Mouse (Mus musculus) liver, adult 2 months (tissue): ENCODE results near the gene Trmo. TPM values are rescaled to one million over a fixed set of nuclear protein-coding genes. Genes with fewer than 3 reads are reported as not detected.
A peak's percentile ranks its signal among the peaks of the same experiment; 100 is the strongest.

Experiments used
- DNase-seq: peaks from one replicate; pipeline ENCODE4 v3.0.0-alpha.2; 2011; ENCODE audit warnings: low read depth, low spot score; ENCODE audit errors: extremely low read depth
- H3K27ac ChIP-seq: fragments of 200-500 bp; replicated peaks from 2 replicates; pipeline ENCODE4 v1.5.1; 2012; ENCODE audit warnings: low read depth, mild to moderate bottlenecking, control low read depth, inconsistent platforms, low read length; ENCODE audit not compliant: insufficient read depth
- H3K27me3 ChIP-seq: fragments of 200-500 bp; 2 replicates; pipeline ENCODE4 v1.6.1; 2012; ENCODE audit warnings: mild to moderate bottlenecking, moderate library complexity, low read length, inconsistent platforms; ENCODE audit not compliant: control insufficient read depth, insufficient read depth
- H3K36me3 ChIP-seq: fragments of 200-500 bp; 2 replicates; pipeline ENCODE4 v1.6.1; 2012; ENCODE audit warnings: low read length, inconsistent platforms; ENCODE audit not compliant: control insufficient read depth, insufficient read depth
- H3K4me1 ChIP-seq: fragments of 200-500 bp; 2 replicates; pipeline ENCODE4 v1.6.1; 2011; ENCODE audit warnings: low read length; ENCODE audit not compliant: control insufficient read depth, insufficient read depth
- H3K4me3 ChIP-seq: fragments of 200-500 bp; 2 replicates; pipeline ENCODE4 v1.5.1; 2011; ENCODE audit warnings: low read depth, mild to moderate bottlenecking, control low read depth, low read length, moderate library complexity; ENCODE audit not compliant: insufficient read depth
- H3K79me2 ChIP-seq: fragments of 200-500 bp; 2 replicates; pipeline ENCODE4 v1.6.1; 2012; ENCODE audit warnings: inconsistent platforms, mild to moderate bottlenecking, low read length, moderate library complexity; ENCODE audit not compliant: control insufficient read depth, insufficient read depth
- H3K9ac ChIP-seq: fragments of 200-500 bp; 2 replicates; pipeline ENCODE4 v1.6.1; 2012; ENCODE audit warnings: low read depth, mild to moderate bottlenecking, control low read depth, inconsistent platforms, low read length
- CTCF ChIP-seq: fragments of 200-500 bp; IDR thresholded peaks from 2 replicates; pipeline ENCODE4 v1.5.1; 2011; ENCODE audit warnings: low read depth, low read length, control low read depth
- POLR2A ChIP-seq: fragments of 200-500 bp; IDR thresholded peaks from 2 replicates; pipeline ENCODE4 v1.6.1; 2011; ENCODE audit warnings: low read length, control low read depth; ENCODE audit not compliant: insufficient read depth; ENCODE audit errors: extremely low read depth
- WGBS: fragments of 180-500 bp; shearing (Covaris S2); methylation state at CpG from one replicate; pipeline ENCODE4 v1.1.7; 2018; 5-methylcytosine and 5-hydroxymethylcytosine counted together
- polyA plus RNA-seq: library from polyadenylated mRNA; depleted of rRNA; stranded (reverse); fragments of >200 nt; gene quantifications from 2 replicates; pipeline ENCODE4 v1.2.3, GENCODE M21; 2012; rRNA removed
- total RNA-seq: library from RNA; depleted of rRNA; stranded (reverse); fragments of >200 nt; gene quantifications from 2 replicates; pipeline ENCODE4 v1.2.3, GENCODE M21; 2014; rRNA removed

The Trmo gene
- total RNA-seq (4.0 and 4.6 TPM in 2 replicates), polyA plus RNA-seq (3.3 and 4.5 TPM in 2 replicates)

- TF ChIP-seq CTCF (no peak), POLR2A (peak; percentile 93)
- Histone ChIP-seq H3K4me3 (peak within 1 kb of the TSS; percentile 81), H3K9ac (peak within 1 kb of the TSS; percentile 88), H3K4me1 (peaks cover 2% of the 10 kb centered on the region), H3K27ac (peak within 1 kb of the TSS; percentile 87), H3K79me2 (no peaks in the 10 kb centered on the region), H3K36me3 (peaks cover 11% of the 10 kb centered on the region), H3K27me3 (no peaks in the 10 kb centered on the region)
- DNase-seq = peak; percentile 94
- under 1% methylated on average over 56 of the region's 56 CpGs for WGBS
These were observed at the start of gene Trmo for GRCm38 (mm10) chr4:46389013-46389611. Gene Trmo, minus strand, starts transcription at chr4:46389437.

DNA sequence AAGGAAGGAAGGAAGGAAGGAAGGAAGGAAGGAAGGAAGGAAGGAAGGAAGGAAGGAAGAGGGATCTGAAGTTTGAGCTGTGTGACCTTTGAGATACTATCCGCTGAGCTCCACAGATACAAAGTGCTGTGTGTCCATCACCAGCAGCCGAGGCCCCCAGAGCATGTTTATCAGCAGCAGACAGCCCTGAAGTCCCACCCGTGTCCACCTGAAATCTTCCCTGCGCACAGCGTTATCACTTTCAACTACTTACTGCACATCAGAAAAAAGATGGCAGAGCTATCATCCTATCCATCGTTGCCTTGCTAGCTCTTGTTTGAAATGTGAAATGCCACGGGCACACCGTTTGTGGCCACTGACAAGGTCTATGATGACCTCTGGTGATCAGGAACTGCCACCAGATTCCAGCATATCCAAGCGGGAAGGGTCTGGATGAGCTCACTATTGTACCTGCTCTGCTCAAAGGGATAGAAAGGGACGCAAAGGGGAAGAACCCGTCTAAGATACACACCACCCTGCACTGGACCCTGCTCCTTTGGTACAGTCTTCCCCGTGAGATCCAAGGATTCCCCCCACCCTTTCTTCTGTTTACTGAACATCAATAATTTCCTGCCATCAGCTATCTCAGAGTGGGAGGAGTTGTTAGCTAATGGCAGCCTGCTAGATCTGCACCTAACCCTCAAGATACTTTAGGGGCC is 43.3 kb upstream of the Trmo start:
- H3K27me3 ChIP-seq = no peaks in the 10 kb centered on the region
- no peak overlapping the region for H3K27ac ChIP-seq
- DNase-seq = no peak
- no peaks in the 10 kb centered on the region for H3K79me2 ChIP-seq
- H3K9ac ChIP-seq = no peak overlapping the region
- H3K36me3 ChIP-seq = no peaks in the 10 kb centered on the region
- no peak overlapping the region for H3K4me3 ChIP-seq
- TF ChIP-seq CTCF = no peak
- no peak for TF ChIP-seq POLR2A
- 79% methylated on average over 12 of the region's 12 CpGs for WGBS
- H3K4me1 ChIP-seq = no peaks in the 10 kb centered on the region

DNA sequence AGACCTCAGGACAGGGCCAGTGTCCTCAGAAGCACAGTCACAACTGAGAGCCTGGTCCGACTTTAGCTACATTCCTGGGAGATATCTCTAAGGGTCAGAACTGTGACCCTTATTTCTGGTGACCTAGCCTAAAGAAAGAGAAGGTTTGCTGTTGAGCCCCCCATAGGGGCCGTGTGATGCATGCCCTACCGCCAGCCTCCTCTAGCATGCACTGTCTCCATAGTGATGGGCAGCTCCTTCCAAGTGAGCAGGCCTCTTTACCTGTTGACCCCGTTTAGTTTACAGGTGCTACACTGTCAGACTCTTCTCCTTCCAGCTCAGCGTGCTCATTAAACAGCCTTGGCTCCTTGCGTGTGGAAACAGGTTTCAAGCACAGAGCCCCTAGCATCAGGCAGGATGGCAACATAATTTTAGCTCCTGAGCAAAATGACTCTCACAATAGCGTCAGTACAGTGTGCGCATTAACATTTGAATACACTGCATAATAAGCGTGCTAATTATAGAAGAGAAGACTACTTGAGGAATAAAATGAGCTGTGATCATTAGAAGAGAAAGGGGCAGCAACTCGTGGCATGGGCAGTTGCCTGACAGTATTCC is 39.8 kb upstream of the Trmo start:
- TF ChIP-seq POLR2A = no peak
- TF ChIP-seq CTCF = no peak
- Histone ChIP-seq H3K79me2 (no peaks in the 10 kb centered on the region), H3K36me3 (no peaks in the 10 kb centered on the region), H3K27me3 (no peaks in the 10 kb centered on the region), H3K4me1 (no peaks in the 10 kb centered on the region), H3K27ac (no peak overlapping the region), H3K9ac (no peak overlapping the region), H3K4me3 (no peak overlapping the region)
- WGBS = 73% methylated on average over 10 of the region's 10 CpGs
- DNase-seq = no peak

DNA sequence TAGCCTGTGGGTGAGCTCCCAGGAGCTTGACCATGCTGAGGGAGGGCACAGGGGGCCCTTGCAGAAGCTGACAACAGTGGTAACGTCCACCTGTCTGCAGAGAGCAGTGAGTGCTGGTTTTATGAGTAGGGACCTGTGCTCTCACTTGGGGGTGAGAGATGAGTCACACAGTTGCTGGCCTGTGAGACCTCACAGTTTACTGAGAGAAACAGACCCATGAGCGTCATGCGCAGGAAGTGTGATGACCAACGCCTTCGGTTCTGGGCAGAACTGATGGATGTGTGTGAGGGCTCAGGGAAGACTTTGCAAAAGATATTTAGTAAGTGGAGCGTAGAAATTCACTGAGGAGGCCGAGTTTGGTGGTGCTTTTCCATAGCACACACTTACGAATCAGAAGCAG is 33.4 kb upstream of the Trmo start:
- no peak for DNase-seq
- no peaks in the 10 kb centered on the region for H3K79me2 ChIP-seq
- no peak overlapping the region for H3K4me3 ChIP-seq
- no peak for TF ChIP-seq CTCF
- TF ChIP-seq POLR2A = no peak
- 77% methylated on average over 8 of the region's 8 CpGs for whole genome bisulfite sequencing
- H3K4me1 ChIP-seq = no peaks in the 10 kb centered on the region
- H3K9ac ChIP-seq = no peak overlapping the region
- H3K27ac ChIP-seq = no peak overlapping the region
- no peaks in the 10 kb centered on the region for H3K36me3 ChIP-seq
- no peaks in the 10 kb centered on the region for H3K27me3 ChIP-seq

DNA sequence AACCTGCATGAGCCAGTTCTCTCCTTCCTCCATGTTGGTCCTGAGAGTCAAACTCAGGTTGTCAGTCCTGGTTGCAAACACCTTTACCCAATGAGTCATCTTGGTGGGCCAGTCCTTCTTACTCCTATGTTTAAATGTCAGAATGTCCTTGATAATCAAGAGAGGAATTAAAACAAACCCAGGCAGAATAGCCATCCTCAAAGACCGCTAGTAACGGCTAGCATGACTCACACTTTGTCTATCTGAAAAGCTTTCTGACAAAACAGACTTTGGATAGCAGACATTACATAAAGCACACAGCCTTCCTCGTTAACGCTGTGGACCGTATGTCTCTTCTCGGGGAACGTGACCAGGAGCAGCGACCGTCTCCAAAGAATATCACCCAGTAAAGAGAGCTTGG is 29.6 kb upstream of the Trmo start:
- Histone ChIP-seq H3K27ac (no peak overlapping the region), H3K4me1 (no peaks in the 10 kb centered on the region), H3K36me3 (no peaks in the 10 kb centered on the region), H3K79me2 (no peaks in the 10 kb centered on the region), H3K9ac (no peak overlapping the region), H3K27me3 (no peaks in the 10 kb centered on the region), H3K4me3 (no peak overlapping the region)
- DNase-seq = no peak
- 86% methylated on average over 9 of the region's 9 CpGs for WGBS
- TF ChIP-seq POLR2A (no peak), CTCF (no peak)

DNA sequence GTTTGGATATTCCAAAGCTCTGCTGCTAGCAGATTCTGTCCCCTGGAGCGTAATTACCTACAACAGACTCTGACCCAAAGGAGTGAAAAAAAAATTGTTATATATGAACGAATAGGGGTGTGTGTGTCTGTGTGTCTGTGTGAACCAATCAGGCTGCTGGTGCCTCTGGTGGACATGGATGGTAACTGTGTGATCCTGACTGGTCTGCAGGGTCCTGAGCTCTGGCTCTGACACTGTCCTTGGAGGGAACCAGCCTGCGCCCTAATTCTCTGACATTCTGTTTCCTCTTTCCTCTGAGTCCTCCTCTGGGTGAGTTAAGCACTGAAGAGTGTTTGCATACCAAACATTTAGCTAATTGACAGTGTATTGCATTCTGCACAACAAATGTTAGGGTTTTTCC is 28.3 kb upstream of the Trmo start:
- Histone ChIP-seq H3K79me2 (no peaks in the 10 kb centered on the region), H3K9ac (no peak overlapping the region), H3K27ac (no peak overlapping the region), H3K4me1 (no peaks in the 10 kb centered on the region), H3K36me3 (no peaks in the 10 kb centered on the region), H3K27me3 (no peaks in the 10 kb centered on the region), H3K4me3 (no peak overlapping the region)
- 57% methylated on average over 3 of the region's 3 CpGs for WGBS
- TF ChIP-seq CTCF = peak; percentile 10; the same call in 1 of the 2 replicates
- TF ChIP-seq POLR2A = no peak
- no peak for DNase-seq
